Mouse (Mus musculus) gastrocnemius, postnatal 25 days (tissue): Measurements from ENCODE around the gene S100pbp. TPM values are rescaled to one million over a fixed set of nuclear protein-coding genes. Genes with fewer than 3 reads are reported as not detected.

Experiments used
- DNase-seq: peaks from one replicate; pipeline ENCODE4 v3.0.0; 2022
- total RNA-seq, 2 experiments: library from RNA; stranded (reverse); gene quantifications; 1 replicate in 1 of 2; 2 replicates in 1 of 2; pipeline ENCODE4 v1.2.3; 2021

S100pbp gene
- total RNA-seq, 2 experiments from 2014 or later: 3.5 to 4.0 TPM

DNA sequence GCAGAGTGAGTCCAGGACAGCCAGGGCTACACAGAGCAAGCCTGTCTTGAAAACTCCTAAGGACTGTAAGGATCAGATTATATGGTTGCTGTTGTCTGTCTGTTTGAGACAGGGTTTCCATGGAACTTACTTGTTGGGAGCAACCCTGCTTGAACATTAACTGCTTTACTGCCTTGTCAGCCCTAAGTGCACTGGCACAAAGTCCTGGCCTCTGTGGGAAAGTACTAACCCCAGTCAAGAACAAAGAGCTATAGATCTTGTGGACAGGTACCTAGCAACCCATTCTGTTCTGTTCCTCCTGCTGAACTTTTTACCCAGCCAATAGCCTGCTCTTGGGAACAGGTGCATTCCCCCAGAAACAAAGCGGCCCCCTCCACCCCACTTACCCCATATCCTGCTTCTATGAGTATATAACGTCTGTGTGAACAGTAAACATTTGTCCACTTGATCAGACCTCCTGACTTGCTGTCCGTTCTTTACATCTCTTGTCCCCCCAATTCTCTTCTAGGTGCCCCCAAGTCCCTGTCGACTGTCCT, 38.2 kb downstream of the S100pbp start:
- no peak for DNase-seq

DNA sequence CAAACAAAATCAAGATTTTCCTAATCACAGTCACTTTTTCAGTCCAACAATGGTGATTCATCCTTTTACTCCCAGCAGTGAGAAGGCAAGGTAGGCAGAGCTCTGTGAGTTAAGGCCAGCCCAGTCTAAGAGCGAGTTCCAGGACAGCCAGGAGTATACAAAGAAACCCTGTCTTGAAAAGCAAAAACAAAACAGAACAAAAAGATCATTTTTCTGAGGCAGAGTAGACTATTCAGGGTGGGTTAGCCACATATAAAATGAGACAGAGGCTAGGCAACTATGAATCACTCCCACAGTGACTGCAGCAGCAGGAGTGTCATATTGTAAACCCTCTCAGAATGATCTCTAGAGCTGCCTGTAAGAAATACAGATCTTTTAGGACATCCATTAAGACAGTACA, 40.2 kb downstream of the S100pbp start:
- no peak for DNase-seq

DNA sequence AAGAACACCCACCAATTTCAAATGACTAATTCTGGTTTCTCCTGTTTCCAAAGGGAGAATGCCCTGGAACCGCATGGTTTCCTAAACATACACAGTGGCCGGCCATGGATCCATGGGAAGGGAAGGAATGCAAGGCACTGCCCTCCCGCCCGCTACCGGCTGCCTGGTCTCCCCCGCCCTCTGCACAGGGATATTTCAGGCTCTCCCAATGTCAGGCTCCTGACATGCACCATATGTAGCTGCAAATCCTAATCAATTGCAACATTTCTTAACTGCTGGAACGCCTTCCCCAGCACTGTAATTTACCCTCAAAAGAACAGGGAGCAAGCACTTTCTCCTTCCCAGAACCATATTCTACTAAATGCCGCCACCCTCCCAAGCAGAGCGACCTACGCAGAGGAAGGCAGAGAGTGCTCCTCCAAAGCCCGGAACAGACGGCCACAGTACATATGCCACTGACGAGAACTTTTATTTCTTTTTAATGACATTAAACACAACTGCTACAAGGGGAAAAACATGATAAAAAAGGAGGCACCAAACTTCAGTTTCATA, 41.9 kb downstream of the S100pbp start:
- no peak for DNase-seq

DNA sequence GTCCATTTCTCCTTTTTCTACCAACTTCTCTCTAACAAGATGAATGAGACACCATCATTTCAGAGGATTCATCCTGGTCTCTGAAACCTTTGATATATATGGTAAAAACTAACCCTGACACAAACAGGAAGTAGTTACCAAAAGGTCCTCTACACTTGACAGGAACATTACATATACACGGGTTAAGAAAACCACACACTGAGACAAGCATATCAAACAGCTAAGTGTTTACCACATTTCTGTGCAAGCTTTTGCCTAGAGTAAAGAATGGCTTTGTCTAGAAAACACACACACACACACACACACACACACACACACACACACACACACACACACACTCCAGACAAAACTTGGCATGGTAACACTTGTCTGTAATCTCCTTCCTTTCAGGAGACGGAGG, 43.1 kb downstream of the S100pbp start:
- no peak for DNase-seq

DNA sequence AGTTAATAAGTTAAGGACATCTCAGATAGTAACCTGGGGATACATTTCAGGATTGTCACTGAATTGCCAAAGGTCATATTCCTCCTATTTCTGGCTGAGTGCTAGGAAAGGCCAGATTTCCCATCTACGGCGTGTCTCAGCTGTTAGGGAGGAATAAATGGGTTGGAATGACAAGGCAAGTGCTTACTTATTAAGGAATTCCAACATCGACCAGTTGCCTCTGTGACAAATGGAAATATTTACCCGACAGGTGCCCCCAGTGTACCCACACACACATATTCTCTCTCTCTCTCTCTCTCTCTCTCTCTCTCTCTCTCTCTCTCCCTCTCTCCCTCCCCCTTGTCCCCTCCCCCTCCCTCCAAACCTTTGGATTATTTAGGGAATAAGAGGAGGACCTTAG, 43.6 kb downstream of the S100pbp start:
- no peak for DNase-seq

DNA sequence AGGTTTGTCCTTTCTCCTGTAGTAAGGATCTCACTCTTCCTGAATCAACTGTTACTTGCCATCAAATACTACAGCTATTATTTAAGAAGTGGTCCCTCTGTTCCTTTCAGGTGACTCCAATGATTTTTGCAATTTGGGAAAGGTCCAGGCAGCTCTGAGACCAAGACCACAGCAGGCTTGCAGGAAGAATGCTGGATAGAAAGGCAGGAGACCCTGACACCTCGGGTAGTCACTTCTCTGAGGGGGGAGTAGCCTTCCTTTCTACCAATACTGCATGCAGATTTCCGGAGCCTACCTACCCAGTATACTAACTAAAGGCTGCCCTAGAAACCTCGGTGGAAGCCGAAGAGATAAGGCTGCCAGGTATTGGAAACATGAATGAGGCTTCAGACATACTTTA, 44.1 kb downstream of the S100pbp start:
- DNase-seq: no peak

DNA sequence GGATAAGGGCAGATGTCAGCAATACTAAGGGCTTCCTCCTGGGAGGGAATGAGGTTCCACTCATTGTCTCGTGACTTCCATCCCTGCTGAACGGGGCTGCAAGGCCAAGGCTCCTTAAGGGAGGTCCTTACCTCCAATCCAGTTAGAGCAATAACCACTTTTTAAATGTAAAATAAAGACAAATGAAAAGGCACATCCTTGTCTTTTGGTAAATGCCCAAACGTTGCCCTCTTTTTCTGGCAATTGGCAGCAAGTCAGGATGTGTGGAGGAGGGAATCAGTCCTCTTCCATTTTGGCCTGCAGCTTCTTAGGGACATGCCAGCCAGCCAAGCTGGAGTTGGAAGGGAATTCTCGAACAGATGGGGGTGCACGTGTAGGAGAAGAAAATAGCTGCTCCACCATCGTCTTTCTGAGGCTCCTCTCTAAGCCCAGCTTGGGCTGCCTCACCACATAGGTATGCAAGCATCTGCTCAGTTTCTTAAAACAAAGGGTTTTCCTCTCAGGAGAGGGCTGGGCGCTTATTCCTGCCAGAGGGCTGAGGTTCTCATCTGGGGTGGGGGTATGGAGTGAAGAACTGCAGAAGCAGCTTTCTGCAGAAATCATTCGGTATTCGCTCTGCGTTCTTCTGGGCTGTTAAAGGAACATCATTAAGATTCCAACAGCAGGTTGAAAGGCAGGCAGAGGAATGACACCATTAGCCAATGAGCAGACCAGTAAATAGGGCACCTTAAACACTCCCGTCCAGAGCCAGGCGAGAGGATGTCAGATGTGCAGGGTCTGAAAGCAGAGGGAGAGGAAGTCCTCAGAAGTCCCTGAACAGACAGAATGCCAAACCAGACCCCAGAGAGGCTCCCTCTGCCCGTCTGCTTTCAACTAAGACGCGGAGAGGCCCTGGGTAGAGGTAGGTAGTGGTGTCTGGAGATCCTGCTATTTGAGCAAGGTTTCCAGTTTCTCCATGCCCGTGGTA, 44.8 kb downstream of the S100pbp start:
- no peak for DNase-seq

DNA sequence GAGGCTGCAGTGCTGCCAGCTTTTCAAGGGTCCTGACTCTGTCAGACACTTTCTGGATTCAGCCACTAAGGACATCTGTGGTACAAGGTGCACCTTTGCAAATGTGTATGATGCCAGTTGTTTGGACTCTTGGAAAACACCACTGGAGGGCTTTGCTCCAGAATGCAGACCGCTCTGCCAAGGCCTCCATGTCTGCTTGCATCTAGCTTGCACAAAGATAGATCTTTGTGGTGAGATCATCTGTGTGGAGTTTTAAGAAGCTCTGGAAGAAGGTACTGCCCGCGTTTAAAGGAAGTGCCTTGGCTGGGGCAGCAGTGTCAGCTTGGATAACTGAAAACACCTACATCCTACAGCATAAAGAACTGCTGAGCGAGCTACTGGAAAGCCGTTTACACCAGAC, 46.0 kb downstream of the S100pbp start:
- no peak for DNase-seq

DNA sequence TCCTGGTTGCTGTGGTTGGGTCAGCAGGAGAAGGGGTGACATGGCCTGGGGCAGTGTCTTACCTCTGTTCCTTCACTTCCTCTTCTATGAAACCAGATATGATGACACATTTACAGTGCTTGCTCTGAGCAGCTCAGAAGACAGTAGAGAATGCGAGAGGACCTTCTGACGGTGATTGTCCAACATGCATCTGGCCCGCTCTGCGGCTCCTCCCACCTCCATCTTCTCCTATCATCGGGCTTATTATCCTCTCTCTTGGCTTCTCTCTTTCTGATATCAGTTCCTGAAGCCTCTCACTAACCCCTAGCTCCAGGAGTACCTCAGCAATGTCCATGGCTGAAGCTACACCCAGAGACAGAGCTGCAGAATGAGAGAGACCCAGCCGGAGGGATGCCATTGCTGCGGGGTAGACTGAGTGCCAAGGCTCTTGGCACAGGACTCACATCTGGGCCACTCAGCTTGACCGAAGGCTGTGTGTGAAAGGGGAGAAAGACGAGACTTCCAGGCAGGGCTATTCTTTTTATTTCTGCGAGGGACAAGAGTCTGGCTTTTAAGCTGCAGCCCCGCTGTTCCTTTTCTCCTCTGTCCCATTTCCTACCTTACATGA, 47.0 kb downstream of the S100pbp start:
- no peak for DNase-seq

DNA sequence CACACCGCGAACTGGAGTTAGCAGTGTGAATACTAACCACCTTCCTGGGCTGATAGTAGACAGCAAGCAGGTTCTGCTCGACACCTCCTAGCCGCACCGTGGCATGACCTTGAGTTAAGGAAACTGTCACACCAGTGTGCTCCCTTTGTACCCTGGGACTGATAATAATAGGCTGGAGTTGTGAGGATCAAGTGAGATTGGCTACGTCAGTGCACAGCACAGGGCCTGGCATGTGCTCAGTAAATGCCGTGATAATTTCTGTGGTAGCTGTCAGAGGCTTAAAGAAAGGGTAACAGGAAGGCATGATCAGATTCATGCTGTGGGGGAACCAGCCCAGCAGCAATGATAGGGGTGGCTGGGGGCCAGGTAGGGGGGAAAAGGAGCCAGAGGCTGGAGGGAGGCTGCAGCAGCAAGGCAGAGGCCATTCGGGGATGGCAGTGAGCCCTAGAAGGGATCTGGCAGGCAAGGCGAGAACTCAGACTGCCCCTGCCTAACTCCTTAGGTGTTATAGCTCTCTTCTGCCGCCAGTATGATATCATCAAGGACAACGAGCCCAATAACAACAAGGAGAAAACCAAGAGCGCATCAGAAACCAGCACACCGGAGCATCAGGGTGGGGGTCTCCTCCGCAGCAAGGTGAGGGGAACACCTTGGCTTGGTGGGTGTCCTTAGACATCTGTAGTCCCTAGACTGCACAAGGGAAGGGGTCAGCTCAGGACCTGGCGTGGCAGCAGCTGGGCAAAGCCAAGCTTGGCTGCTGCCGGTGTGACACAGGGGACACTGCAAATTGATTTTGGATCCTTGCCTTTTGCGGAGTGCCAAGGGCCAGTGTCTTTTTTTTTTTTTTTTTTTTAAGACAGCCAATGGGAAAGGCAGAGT, 47.7 kb downstream of the S100pbp start:
- peak; percentile 51 for DNase-seq

DNA sequence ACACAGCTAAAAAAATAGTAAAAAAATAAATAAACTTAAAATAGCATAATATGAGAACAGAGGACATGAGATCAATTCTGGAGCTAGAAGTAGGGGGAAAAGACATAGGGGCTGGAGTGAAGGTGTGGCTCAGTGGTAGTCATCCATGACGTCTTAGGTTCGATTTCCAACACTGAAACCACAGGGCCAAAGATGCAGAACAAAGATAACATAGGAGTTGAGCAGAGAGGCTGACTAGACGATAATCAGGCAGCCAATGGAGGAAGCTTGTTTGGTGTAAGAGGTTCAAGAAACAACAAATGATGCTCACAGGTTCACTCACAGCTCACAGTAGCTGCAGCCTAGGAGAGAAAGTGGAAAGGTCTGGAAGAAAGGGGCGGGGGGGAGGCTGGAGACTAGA, 48.7 kb downstream of the S100pbp start:
- DNase-seq: no peak

DNA sequence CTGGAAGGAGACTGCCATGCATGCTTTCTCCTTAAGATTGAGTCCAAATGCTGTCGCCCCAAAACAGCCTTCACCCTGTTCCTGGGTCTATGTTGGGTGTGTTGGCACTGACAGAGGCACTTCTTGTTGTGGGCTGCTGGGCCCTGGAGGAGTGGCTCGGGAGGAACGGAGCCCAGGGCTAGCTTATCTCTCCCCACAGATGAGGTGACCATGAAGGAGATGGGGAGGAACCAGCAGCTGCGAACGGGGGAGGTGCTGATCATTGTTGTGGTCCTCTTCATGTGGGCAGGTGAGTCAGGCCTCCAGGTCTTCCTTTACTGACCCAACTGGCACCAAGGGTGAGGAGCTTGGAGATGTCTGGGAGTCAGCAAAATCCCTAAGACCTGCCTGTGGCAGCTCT, 49.9 kb downstream of the S100pbp start:
- no peak for DNase-seq

DNA sequence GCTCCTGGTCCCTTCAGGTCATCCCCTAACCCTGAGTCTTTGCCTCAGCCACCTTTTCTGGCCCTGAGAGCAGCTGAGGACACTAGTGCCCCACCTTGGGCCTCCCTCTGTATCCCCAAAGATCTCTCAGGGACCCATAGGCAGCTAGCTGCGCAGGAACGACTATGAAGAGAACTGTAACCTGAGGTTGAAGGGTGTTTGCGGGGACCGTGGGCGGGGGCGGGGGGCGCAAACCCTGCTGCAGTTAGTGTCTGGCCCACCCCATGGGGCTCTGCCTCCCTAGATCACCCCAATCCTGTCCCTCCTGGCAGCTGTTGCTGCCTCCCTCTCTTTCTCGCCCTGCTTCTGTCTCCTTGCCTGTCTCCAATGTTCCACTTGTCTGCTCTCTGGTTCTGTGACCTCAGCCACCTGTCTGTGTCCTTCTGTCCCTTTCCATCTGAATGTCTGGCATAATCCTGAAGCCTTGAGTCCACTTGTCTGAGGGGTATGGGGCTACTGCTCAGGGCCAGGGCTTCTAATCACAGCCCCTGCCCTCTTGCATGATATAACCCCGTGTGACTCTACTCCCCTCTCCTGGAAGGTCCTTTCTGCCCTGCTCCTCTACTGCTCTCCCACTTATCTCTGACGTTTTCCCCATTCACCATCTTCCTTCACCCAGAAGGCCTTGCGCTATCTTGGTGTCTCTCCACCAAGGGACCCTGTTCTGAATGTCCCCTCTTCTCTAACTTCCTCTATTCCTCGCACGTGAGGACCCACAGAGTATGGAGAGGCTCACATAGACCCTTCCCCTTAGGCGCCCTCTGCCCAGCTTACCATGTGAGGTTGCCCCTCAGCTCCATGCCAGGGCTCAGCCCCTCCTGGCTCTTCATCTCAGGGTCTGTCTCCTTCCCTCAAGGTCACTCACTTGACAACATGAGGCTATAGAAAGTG, 51.9 kb downstream of the S100pbp start:
- no peak for DNase-seq

DNA sequence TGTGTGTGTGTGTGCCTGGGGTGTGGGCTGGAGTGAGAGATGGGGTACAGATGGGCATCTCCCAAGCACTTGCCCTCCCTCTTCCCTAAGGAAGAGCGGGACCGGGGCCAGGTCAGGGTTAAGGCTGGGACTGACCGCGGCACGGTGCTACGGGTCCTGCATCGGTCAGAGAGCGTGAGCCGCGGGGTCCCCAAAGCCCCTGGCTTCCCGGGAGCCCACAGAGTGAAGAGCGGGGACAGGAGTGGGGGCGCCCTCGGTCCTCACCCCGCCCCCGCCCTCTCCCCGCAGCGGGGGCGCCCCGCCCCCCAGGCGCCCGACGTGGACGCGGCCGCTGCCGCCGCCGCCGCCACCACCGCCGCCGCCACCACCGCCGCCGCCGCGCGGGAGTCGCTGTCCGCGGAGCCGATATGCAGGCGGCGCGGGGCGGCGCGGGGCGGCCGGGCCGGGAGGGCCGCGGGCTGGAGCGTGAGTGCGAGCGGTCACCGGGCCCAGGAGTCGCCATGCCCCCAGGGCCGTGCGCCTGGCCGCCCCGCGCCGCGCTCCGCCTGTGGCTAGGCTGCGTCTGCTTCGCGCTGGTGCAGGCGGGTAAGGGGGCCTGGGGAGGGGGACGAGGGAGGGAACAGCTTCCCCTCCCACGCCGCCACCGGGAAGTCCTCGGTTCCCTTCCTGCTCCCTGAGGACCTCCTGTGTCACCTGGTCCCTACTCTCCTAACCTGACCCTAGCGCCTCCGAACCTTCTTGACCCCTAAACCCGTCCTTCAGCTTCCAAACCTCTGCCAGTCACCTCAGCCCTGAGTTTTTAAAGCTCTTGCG, 52.7 kb downstream of the S100pbp start, which contains the start of gene Fndc5:
Fndc5 (plus strand) TSS at position 421 of the 813 bp plus-strand sequence.
- no peak for DNase-seq

DNA sequence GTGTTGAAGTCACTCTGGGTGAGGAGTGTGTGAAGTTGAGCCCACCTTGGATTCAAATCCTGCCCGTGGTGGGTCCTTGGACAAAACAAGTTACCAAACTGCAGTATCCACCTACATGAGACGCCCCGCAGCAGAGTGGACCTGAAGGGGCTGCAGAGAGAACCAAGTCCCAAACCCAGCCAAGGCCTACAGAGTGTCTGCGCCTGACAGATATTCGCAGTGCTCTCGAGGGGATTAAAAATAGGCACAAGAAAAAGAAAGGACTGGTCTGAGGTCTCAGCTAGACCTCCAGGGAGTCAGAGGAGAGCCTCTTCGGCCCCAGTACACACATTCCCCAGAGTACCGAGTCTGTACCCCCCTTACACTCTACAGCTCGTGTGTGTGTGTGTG, 53.3 kb downstream of the S100pbp start:
- no peak for DNase-seq

DNA sequence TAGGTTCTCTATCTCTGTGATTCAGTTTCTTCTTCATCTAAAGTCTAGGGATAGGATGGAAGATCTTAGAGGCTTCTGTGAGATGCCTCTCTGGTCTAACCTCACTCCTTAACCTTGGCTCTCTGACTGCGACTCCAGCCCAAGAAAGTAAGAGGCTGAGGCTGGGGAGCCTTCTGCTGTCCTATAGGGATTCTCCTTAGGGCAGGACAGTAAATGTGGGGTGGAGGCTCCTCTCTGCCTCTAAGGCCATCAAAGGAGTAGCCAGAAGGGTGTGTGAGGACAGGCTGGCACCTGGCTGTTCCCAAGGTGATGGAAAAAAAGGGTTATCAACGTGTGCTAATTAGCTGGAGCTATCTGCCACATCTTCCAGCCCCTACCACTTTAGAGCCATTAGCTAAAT, 53.9 kb downstream of the S100pbp start:
- no peak for DNase-seq

DNA sequence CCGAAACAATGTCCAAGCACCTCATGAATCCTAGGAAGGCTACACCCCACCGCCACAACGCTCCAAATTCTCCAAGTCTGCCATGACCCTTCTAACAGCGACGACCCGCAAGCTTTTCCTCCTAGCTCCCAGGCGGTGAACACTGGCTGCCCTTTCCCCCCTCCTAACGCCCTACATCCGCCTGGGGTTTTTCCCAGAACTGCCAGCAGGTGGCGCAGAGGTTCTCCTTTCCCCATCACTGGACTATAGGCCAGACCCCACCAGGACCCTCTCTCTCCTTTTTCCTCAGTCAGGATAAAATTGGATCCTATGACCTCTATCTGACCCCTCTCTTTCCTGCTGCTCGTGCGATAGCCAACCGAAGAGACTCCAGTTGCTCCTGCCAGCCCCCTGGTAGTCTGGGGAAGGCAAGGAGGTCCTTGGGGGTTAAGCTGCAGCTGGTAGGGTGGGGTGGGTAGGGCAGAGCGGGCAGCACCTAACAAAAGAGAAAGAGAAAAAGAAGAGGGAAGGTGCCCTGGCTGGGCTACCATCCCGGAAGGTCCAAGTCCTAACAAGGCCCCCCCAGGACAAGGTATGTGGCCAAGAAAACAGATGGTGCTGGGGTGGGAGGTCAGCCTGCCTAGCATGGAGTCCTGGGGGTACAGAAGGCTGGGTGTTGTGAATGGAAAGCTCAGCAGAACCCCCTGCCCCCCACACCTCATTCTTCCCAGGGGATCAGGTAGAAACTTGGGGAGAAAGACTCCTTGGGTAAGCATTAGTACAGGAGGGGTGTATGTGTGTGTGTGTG, 54.5 kb downstream of the S100pbp start:
- DNase-seq: peak; percentile 42

DNA sequence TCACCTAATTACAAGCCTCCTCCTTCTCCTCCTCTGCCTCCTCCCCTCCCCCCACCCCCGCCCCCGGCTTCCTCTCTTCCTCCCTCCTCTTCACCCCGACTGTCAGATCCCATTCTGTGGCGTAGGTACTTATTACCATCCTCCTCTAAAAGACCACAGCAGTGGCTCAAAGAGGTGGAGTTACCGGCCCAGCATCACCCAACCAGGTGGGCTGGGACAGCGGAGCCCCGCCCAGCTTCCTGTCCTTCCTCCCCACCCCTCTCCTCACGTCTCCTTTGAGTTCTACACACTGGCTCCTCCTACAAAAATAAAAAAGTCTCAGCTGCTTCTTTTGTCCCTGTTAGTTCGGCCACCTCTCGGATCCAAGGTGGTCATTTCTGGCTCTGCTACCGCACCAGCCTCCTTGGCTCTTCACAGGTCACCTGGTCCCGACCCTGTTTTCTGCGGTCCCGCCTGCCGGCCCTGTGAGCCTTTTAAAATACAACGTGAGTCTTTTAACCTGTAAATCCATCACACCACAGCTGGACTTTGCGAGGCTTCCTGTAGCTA, 58.7 kb downstream of the S100pbp start:
- DNase-seq: no peak

DNA sequence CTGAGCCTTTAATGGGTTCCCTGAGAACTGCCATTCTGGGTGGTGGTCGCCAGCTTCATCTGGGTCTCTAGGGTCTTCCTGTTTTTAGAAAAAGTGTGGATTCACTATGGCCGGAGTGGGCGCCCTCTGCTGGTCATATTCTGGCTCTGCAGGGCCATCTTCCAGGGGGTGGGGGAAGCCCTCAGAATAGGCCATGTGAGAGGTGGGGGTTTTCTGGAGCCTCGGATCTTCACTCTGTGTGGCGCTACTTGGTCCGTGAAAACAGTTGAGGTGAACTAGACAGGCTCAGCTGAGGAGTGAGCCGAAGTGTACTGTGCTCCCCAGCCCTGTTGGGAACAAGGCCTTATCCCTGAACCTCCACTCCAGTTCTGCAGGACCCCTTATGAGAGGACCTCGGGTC, 59.4 kb downstream of the S100pbp start:
- no peak for DNase-seq
